Mouse (Mus musculus): ENCODE measurements around the gene Chst15. TPM values are rescaled to one million over a fixed set of nuclear protein-coding genes. Genes with fewer than 3 reads are reported as not detected.
A peak's percentile ranks its signal among the peaks of the same experiment; 100 is the strongest.

Chst15 gene
- polyA plus RNA-seq, 1 experiment from 2014 or later = 13.1 TPM

GRCm38 (mm10) chr7:132270364-132270763, 46.7 kb downstream of the Chst15 start:
- Histone ChIP-seq H3K4me3 (ENCODE audit: low read depth, low read length) (no peak overlapping the region), H3K4me2 (ENCODE audit: low read depth, low read length, severe bottlenecking) (no peak overlapping the region), H3K27ac (ENCODE audit: low read depth, low read length) (no peak overlapping the region), H3K9ac (ENCODE audit: low read length) (no peak overlapping the region), H3K4me1 (replicated peaks; ENCODE audit: control insufficient read depth, insufficient read depth, low read length) (no peaks in the 10 kb centered on the region), H3K36me3 (ENCODE audit: control insufficient read depth, insufficient read depth, low read length) (no peaks in the 10 kb centered on the region), H3K27me3 (ENCODE audit: control insufficient read depth, insufficient read depth, low read length) (no peaks in the 10 kb centered on the region), H3K9me3 (ENCODE audit: control insufficient read depth, low read length) (no peaks in the 10 kb centered on the region)
- 92% methylated on average over 8 of the region's 8 CpGs for WGBS
- ATAC-seq (replicated peaks; ENCODE audit: low FRiP score) = no peak
- DNase-seq (ENCODE audit: low spot score) = no peak

DNA sequence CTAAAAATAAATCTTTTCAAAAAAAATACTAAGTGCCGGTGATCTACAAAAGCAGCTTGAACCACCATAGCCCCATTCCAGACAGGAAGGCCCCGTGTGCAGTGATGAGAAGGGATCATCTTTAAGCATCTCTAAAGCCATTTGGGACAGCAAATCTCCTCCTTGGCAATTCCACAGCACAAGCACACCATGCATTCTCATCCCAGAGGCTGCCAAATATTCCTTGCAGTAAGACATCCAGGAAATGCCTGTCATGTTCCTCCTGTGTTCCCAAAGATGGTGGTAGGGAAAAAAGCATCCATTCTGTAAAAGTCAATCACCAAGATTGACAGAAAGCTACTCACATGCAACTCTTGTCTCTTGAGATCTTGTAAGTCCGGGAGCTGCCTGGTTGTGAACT, 47.4 kb downstream of the Chst15 start:
- DNase-seq (ENCODE audit: low spot score) (no peak), ATAC-seq (replicated peaks; ENCODE audit: low FRiP score) (no peak)
- Histone ChIP-seq H3K9me3 (ENCODE audit: control insufficient read depth, low read length) (no peaks in the 10 kb centered on the region), H3K27me3 (ENCODE audit: control insufficient read depth, insufficient read depth, low read length) (no peaks in the 10 kb centered on the region), H3K9ac (ENCODE audit: low read length) (no peak overlapping the region), H3K4me3 (ENCODE audit: low read depth, low read length) (no peak overlapping the region), H3K36me3 (ENCODE audit: control insufficient read depth, insufficient read depth, low read length) (no peaks in the 10 kb centered on the region), H3K4me2 (ENCODE audit: low read depth, low read length, severe bottlenecking) (no peak overlapping the region), H3K27ac (ENCODE audit: low read depth, low read length) (no peak overlapping the region), H3K4me1 (replicated peaks; ENCODE audit: control insufficient read depth, insufficient read depth, low read length) (no peaks in the 10 kb centered on the region)
- 94% methylated on average over 3 of the region's 3 CpGs for WGBS

- 94% methylated on average over 4 of the region's 4 CpGs for WGBS
- H3K36me3 ChIP-seq (ENCODE audit: control insufficient read depth, insufficient read depth, low read length) = no peaks in the 10 kb centered on the region
- DNase-seq (ENCODE audit: low spot score) (no peak), ATAC-seq (replicated peaks; ENCODE audit: low FRiP score) (no peak)
- H3K27me3 ChIP-seq (ENCODE audit: control insufficient read depth, insufficient read depth, low read length) = no peaks in the 10 kb centered on the region
- H3K9me3 ChIP-seq (ENCODE audit: control insufficient read depth, low read length) = no peaks in the 10 kb centered on the region
- no peak overlapping the region for H3K9ac ChIP-seq (ENCODE audit: low read length)
- no peak overlapping the region for H3K4me3 ChIP-seq (ENCODE audit: low read depth, low read length)
- no peaks in the 10 kb centered on the region; the same call in 1 of the 2 replicates for H3K4me1 ChIP-seq (replicated peaks; ENCODE audit: control insufficient read depth, insufficient read depth, low read length)
- no peak overlapping the region for H3K4me2 ChIP-seq (ENCODE audit: low read depth, low read length, severe bottlenecking)
- no peak overlapping the region for H3K27ac ChIP-seq (ENCODE audit: low read depth, low read length)
Measured at GRCm38 (mm10) chr7:132267721-132268498, 49.1 kb downstream of the Chst15 start.

DNA sequence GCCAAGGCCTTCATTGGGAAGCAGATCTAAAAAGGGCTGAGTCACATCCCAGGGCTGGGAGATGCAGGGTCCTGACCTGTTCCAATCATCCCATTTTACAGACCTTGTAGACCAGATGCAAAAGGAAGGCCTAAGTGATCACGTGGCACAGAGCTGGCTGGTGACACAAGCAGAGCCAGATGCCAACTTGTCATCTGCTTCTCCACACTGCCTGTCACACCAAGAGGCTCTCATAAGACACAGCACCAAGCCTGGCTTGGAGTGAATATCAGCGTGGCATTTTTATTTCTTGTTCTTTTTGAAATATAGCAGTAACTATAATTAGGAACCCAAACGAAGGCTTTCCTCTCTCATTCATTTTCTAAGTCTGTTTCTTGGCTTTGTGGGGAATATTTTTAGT, 52.3 kb downstream of the Chst15 start:
- Histone ChIP-seq H3K27me3 (ENCODE audit: control insufficient read depth, insufficient read depth, low read length) (no peaks in the 10 kb centered on the region), H3K4me1 (replicated peaks; ENCODE audit: control insufficient read depth, insufficient read depth, low read length) (peaks cover 2% of the 10 kb centered on the region; the same call in 1 of the 2 replicates), H3K9me3 (ENCODE audit: control insufficient read depth, low read length) (no peaks in the 10 kb centered on the region), H3K9ac (ENCODE audit: low read length) (no peak overlapping the region), H3K4me3 (ENCODE audit: low read depth, low read length) (no peak overlapping the region), H3K4me2 (ENCODE audit: low read depth, low read length, severe bottlenecking) (no peak overlapping the region), H3K27ac (ENCODE audit: low read depth, low read length) (no peak overlapping the region), H3K36me3 (ENCODE audit: control insufficient read depth, insufficient read depth, low read length) (no peaks in the 10 kb centered on the region)
- 76% methylated on average over 3 of the region's 3 CpGs for WGBS
- DNase-seq (ENCODE audit: low spot score) (no peak), ATAC-seq (replicated peaks; ENCODE audit: low FRiP score) (no peak)

- Histone ChIP-seq H3K4me1 (replicated peaks; ENCODE audit: control insufficient read depth, insufficient read depth, low read length) (peaks cover 4% of the 10 kb centered on the region; the same call in 1 of the 2 replicates), H3K27me3 (ENCODE audit: control insufficient read depth, insufficient read depth, low read length) (no peaks in the 10 kb centered on the region), H3K27ac (ENCODE audit: low read depth, low read length) (peak overlapping the region; percentile 38; the same call in 1 of the 2 replicates), H3K4me3 (ENCODE audit: low read depth, low read length) (no peak overlapping the region), H3K9me3 (ENCODE audit: control insufficient read depth, low read length) (no peaks in the 10 kb centered on the region), H3K9ac (ENCODE audit: low read length) (no peak overlapping the region), H3K4me2 (ENCODE audit: low read depth, low read length, severe bottlenecking) (no peak overlapping the region), H3K36me3 (ENCODE audit: control insufficient read depth, insufficient read depth, low read length) (no peaks in the 10 kb centered on the region)
- WGBS = 13% methylated on average over 6 of the region's 6 CpGs
- DNase-seq (ENCODE audit: low spot score) (no peak), ATAC-seq (replicated peaks; ENCODE audit: low FRiP score) (0 out of 2 replicates have a peak, but pooled peaks have one; percentile 46)
Measured at GRCm38 (mm10) chr7:132263186-132263585, 53.8 kb downstream of the Chst15 start.

DNA sequence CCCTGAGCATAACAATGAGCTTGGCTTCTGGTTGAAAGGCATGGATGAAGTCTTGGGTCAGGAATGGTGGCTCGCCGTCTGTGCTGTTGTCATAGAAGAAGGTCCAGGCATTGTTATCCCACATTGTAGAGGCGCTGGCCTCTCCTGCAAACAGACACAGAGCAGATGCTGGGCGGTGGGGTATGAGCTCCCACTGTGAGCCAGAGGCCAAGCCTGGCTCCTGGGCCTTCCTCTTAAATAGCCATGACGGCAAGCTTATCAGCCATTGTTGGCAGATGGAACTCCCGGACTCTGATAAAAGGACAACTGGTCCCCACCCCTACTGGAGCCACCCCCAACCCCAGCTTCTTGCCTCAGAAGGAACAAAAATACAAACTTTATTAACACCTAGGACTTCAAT, 54.3 kb downstream of the Chst15 start:
- peak; percentile 59 for DNase-seq (ENCODE audit: low spot score)
- Histone ChIP-seq H3K9me3 (ENCODE audit: control insufficient read depth, low read length) (no peaks in the 10 kb centered on the region), H3K36me3 (ENCODE audit: control insufficient read depth, insufficient read depth, low read length) (no peaks in the 10 kb centered on the region), H3K27me3 (ENCODE audit: control insufficient read depth, insufficient read depth, low read length) (no peaks in the 10 kb centered on the region), H3K27ac (ENCODE audit: low read depth, low read length) (peak overlapping the region; percentile 38; the same call in 1 of the 2 replicates), H3K4me3 (ENCODE audit: low read depth, low read length) (no peak overlapping the region), H3K9ac (ENCODE audit: low read length) (no peak overlapping the region), H3K4me2 (ENCODE audit: low read depth, low read length, severe bottlenecking) (no peak overlapping the region), H3K4me1 (replicated peaks; ENCODE audit: control insufficient read depth, insufficient read depth, low read length) (peaks cover 4% of the 10 kb centered on the region; the same call in 1 of the 2 replicates)
- 21% methylated on average over 6 of the region's 6 CpGs for whole genome bisulfite sequencing
- ATAC-seq (replicated peaks; ENCODE audit: low FRiP score) = peak; percentile 46; the same call in 1 of the 2 replicates

DNA sequence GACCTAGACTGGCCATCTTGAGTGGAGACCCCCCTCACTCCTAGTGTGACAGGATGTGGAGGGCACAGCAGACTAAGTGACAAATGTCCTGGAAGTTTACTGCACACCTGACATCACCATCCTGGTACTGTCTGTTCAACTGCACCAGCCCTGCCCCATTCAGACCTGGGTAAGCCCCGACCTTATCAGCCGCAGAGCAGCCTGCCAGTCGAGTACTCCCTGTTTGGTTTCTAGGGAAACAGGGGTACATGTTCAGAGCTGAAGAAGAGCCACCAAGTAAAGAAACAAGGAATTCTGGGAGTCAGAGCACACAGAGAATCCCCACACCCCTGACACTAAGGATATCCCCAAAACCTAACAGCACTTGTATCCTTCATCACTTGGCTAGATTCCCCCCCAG, 55.1 kb downstream of the Chst15 start:
- H3K36me3 ChIP-seq (ENCODE audit: control insufficient read depth, insufficient read depth, low read length) = no peaks in the 10 kb centered on the region

DNA sequence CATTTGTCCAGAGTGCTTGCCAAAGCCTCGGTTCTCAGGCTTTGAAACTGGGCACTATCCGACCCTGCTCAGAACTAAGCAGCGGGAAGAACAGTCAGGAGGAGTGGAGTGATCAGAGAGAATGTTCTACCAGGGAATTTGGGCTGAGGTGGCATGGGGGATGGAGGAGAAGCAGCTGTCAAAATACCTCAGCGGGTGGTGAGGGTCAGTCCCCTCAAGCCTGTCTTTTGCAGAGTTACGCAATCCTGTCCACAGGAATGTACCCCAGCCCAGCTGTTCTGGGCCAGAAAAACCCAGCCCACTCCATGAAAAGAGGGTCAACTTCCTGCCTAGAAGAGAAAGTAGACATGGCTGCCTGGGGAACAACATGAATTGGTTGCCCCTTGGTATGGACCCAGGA, 56.4 kb downstream of the Chst15 start:
- no peak for ATAC-seq (replicated peaks; ENCODE audit: low FRiP score)
- no peak overlapping the region for H3K27ac ChIP-seq (ENCODE audit: low read depth, low read length)

More for the DNA sequence above, 55.1 kb downstream of the Chst15 start:
- WGBS = 76% methylated on average over 3 of the region's 3 CpGs
- Histone ChIP-seq H3K4me2 (ENCODE audit: low read depth, low read length, severe bottlenecking) (no peak overlapping the region), H3K4me3 (ENCODE audit: low read depth, low read length) (no peak overlapping the region), H3K9ac (ENCODE audit: low read length) (no peak overlapping the region), H3K4me1 (replicated peaks; ENCODE audit: control insufficient read depth, insufficient read depth, low read length) (peaks cover 4% of the 10 kb centered on the region; the same call in 1 of the 2 replicates), H3K27ac (ENCODE audit: low read depth, low read length) (no peak overlapping the region), H3K27me3 (ENCODE audit: control insufficient read depth, insufficient read depth, low read length) (no peaks in the 10 kb centered on the region), H3K9me3 (ENCODE audit: control insufficient read depth, low read length) (no peaks in the 10 kb centered on the region)
- ATAC-seq (replicated peaks; ENCODE audit: low FRiP score) (no peak), DNase-seq (ENCODE audit: low spot score) (no peak)

GRCm38 (mm10) chr7:132258817-132259216, 58.2 kb downstream of the Chst15 start:
- ATAC-seq (replicated peaks; ENCODE audit: low FRiP score) = no peak
- no peak for DNase-seq (ENCODE audit: low spot score)
- H3K4me1 ChIP-seq (replicated peaks; ENCODE audit: control insufficient read depth, insufficient read depth, low read length) = peaks cover 4% of the 10 kb centered on the region; the same call in 1 of the 2 replicates
- H3K4me2 ChIP-seq (ENCODE audit: low read depth, low read length, severe bottlenecking) = no peak overlapping the region
- no peak overlapping the region for H3K4me3 ChIP-seq (ENCODE audit: low read depth, low read length)
- no peaks in the 10 kb centered on the region for H3K27me3 ChIP-seq (ENCODE audit: control insufficient read depth, insufficient read depth, low read length)
- H3K36me3 ChIP-seq (ENCODE audit: control insufficient read depth, insufficient read depth, low read length) = no peaks in the 10 kb centered on the region
- no peak overlapping the region for H3K27ac ChIP-seq (ENCODE audit: low read depth, low read length)
- WGBS = 40% methylated on average over 7 of the region's 7 CpGs
- no peaks in the 10 kb centered on the region for H3K9me3 ChIP-seq (ENCODE audit: control insufficient read depth, low read length)
- H3K9ac ChIP-seq (ENCODE audit: low read length) = no peak overlapping the region

More for the DNA sequence above, 56.4 kb downstream of the Chst15 start:
- Histone ChIP-seq H3K4me3 (ENCODE audit: low read depth, low read length) (no peak overlapping the region), H3K9ac (ENCODE audit: low read length) (no peak overlapping the region), H3K4me1 (replicated peaks; ENCODE audit: control insufficient read depth, insufficient read depth, low read length) (peaks cover 4% of the 10 kb centered on the region; the same call in 1 of the 2 replicates), H3K4me2 (ENCODE audit: low read depth, low read length, severe bottlenecking) (no peak overlapping the region), H3K36me3 (ENCODE audit: control insufficient read depth, insufficient read depth, low read length) (no peaks in the 10 kb centered on the region), H3K27me3 (ENCODE audit: control insufficient read depth, insufficient read depth, low read length) (no peaks in the 10 kb centered on the region), H3K9me3 (ENCODE audit: control insufficient read depth, low read length) (no peaks in the 10 kb centered on the region)
- 73% methylated on average over 5 of the region's 5 CpGs for WGBS
- no peak for DNase-seq (ENCODE audit: low spot score)
